Mouse (Mus musculus): ENCODE measurements around the gene Gpd1. TPM values are rescaled to one million over a fixed set of nuclear protein-coding genes. Genes with fewer than 3 reads are reported as not detected.

Gpd1 gene
- 6.8 and 7.9 TPM in 2 replicates for polyA plus RNA-seq (2015; fragmentation: Nextera tagmentation; extraction: Ambion mirVana)

DNA sequence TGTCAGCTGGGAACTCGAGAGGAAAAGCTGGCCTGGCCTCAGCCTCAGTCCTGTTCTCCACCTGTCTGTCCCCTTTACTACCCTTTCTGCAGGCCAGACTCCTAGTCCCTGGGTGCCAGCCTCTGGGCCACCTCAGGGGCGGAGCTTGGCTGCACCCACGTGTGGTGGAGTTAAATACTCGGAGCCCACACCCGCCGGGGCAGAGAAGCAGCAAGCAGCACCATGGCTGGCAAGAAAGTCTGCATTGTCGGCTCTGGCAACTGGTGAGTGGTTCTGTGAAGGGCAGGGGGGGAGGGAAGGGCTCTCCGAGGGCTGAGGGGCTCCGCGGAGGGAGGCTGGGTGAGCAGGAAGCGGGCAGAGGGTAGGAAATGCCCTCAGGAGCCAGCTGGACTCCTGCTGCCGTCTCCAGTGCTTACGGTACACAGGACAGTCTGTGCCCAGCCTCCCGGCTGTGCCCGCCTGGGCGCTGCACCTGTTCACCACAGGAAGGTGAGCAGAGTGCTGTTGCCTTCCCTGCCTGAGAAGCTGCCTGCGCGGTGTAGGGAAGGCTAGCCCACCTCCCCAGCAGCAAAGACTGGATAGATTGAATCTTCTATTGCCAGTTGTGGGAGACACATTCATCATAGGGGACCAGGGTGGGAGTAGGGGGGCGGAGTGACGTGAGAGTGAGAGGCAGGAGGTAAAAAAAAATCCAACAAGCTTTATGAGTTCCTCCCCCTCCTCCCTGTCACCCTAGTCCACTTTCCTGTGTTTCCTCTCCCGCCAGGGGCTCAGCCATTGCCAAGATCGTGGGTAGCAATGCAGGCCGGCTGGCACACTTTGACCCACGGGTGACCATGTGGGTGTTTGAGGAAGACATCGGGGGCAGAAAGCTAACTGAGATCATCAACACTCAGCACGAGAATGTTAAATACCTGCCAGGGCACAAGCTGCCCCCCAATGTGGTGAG, at the start of gene Gpd1:
Gpd1 (plus strand) TSS at position 130 of the 949 bp plus-strand sequence.
- Histone ChIP-seq H3K9ac (ENCODE audit: low read length) (no peak within 1 kb of the TSS), H3K4me1 (replicated peaks; ENCODE audit: control insufficient read depth, insufficient read depth) (no peaks in the 10 kb centered on the region), H3K9me3 (ENCODE audit: control insufficient read depth, low read length) (no peaks in the 10 kb centered on the region), H3K27ac (replicated peaks) (no peak within 1 kb of the TSS), H3K36me3 (ENCODE audit: control insufficient read depth, insufficient read depth, low read length) (peaks cover 3% of the 10 kb centered on the region; the same call in 1 of the 2 replicates), H3K27me3 (ENCODE audit: control insufficient read depth, insufficient read depth, low read length) (no peaks in the 10 kb centered on the region), H3K4me3 (ENCODE audit: low read depth, low read length) (no peak within 1 kb of the TSS), H3K4me2 (replicated peaks; ENCODE audit: low read depth) (no peak within 1 kb of the TSS)
- TF ChIP-seq EP300 (optimal IDR thresholded peaks at IDR 0.05): no peak
- no peak for TF ChIP-seq CTCF (IDR thresholded peaks at IDR 0.05; ENCODE audit: low read depth)
- 60% methylated on average over 25 of the region's 26 CpGs for WGBS
- peak; percentile 30; the same call in 1 of the 2 replicates for ATAC-seq (ENCODE audit: low FRiP score, low TSS enrichment)
- DNase-seq (ENCODE audit: low spot score): peak; percentile 67

DNA sequence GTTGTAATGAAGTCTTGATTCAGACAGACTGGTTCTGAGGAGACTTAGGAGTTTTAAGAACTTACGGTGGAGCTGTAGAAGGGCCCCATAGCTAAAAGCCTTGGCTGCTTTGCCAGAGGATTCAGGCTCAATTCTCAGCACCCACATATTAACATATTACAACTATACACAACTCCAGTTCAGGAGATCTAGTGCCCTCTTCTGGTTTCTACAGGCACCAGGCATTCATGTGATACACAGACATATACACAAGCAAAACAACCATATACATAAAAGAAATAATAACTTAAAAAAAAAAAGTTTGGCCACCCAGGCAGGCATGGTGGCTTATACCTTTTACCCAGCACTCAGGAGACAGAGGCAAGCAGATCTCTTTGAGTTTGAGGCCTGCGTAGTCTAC, 49.8 kb upstream of the Gpd1 start:
- Histone ChIP-seq H3K9me3 (ENCODE audit: control insufficient read depth, low read length) (no peaks in the 10 kb centered on the region), H3K4me1 (replicated peaks; ENCODE audit: control insufficient read depth, insufficient read depth) (0 out of 2 replicates have a peak, but pooled peaks cover 3% of the 10 kb centered on the region), H3K27ac (replicated peaks) (no peak overlapping the region), H3K36me3 (ENCODE audit: control insufficient read depth, insufficient read depth, low read length) (no peaks in the 10 kb centered on the region), H3K4me2 (replicated peaks; ENCODE audit: low read depth) (no peak overlapping the region), H3K9ac (ENCODE audit: low read length) (no peak overlapping the region), H3K27me3 (ENCODE audit: control insufficient read depth, insufficient read depth, low read length) (peaks cover 5% of the 10 kb centered on the region; the same call in 1 of the 2 replicates), H3K4me3 (ENCODE audit: low read depth, low read length) (no peak overlapping the region)
- WGBS: 100% methylated on average over 2 of the region's 2 CpGs
- DNase-seq (ENCODE audit: low spot score) (no peak), ATAC-seq (ENCODE audit: low FRiP score, low TSS enrichment) (no peak)
- no peak for TF ChIP-seq CTCF (IDR thresholded peaks at IDR 0.05; ENCODE audit: low read depth)
- no peak for TF ChIP-seq EP300 (optimal IDR thresholded peaks at IDR 0.05)

DNA sequence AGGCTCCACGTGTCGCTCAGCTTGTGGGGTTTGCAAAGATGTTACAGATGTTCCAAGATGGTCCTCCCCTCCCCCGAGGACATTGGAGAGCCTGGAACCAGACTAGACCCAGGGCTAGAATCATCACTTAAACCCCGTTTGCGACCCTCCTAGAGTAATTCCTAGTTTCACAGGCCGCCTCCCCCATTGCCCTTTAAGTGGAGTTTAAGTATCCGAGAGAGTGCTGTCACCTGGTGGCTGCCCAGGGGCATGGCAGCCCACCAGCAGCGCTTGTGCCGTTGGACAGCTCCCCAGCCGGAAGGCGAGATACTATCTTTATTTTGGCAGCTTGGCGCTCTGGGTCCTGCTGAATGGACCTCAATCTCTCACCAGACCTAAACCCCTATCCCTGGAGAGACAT, 48.4 kb upstream of the Gpd1 start:
- TF ChIP-seq EP300 (optimal IDR thresholded peaks at IDR 0.05): no peak
- peak; percentile 95 for TF ChIP-seq CTCF (IDR thresholded peaks at IDR 0.05; ENCODE audit: low read depth)
- Histone ChIP-seq H3K27ac (replicated peaks) (no peak overlapping the region), H3K4me1 (replicated peaks; ENCODE audit: control insufficient read depth, insufficient read depth) (0 out of 2 replicates have a peak, but pooled peaks cover 2% of the 10 kb centered on the region), H3K9me3 (ENCODE audit: control insufficient read depth, low read length) (no peaks in the 10 kb centered on the region), H3K27me3 (ENCODE audit: control insufficient read depth, insufficient read depth, low read length) (peaks cover 5% of the 10 kb centered on the region; the same call in 1 of the 2 replicates), H3K4me3 (ENCODE audit: low read depth, low read length) (no peak overlapping the region), H3K4me2 (replicated peaks; ENCODE audit: low read depth) (no peak overlapping the region), H3K36me3 (ENCODE audit: control insufficient read depth, insufficient read depth, low read length) (no peaks in the 10 kb centered on the region), H3K9ac (ENCODE audit: low read length) (no peak overlapping the region)
- 3% methylated on average over 12 of the region's 12 CpGs for WGBS
- ATAC-seq (ENCODE audit: low FRiP score, low TSS enrichment): no peak
- peak; percentile 74 for DNase-seq (ENCODE audit: low spot score)

DNA sequence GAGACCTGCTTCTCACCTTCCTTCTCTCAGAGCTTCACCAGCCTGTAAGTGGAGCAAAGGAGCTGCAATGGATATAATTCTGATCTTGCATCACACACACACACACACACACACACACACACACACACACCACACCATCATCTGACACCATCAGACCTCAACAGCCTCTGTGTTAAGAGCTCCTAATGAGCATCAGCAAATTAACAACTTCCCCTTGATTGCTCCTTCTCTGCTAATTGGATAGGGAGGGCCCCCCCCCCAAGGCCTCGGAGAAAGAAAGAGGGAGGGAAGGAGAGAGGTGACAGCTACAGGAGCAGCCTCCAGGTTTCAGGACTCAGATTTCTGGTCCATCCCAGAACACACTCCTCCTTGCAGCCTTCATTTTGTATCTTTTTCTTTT, 47.9 kb upstream of the Gpd1 start:
- no peaks in the 10 kb centered on the region for H3K9me3 ChIP-seq (ENCODE audit: control insufficient read depth, low read length)
- H3K4me1 ChIP-seq (replicated peaks; ENCODE audit: control insufficient read depth, insufficient read depth): no peaks in the 10 kb centered on the region
- WGBS: 8% methylated on average over 1 of the region's 1 CpGs
- H3K36me3 ChIP-seq (ENCODE audit: control insufficient read depth, insufficient read depth, low read length): no peaks in the 10 kb centered on the region
- no peak for DNase-seq (ENCODE audit: low spot score)
- no peak for ATAC-seq (ENCODE audit: low FRiP score, low TSS enrichment)
- no peak overlapping the region for H3K4me3 ChIP-seq (ENCODE audit: low read depth, low read length)
- H3K4me2 ChIP-seq (replicated peaks; ENCODE audit: low read depth): no peak overlapping the region
- H3K27me3 ChIP-seq (ENCODE audit: control insufficient read depth, insufficient read depth, low read length): peaks cover 5% of the 10 kb centered on the region; the same call in 1 of the 2 replicates
- H3K27ac ChIP-seq (replicated peaks): no peak overlapping the region
- no peak overlapping the region for H3K9ac ChIP-seq (ENCODE audit: low read length)
- TF ChIP-seq CTCF (IDR thresholded peaks at IDR 0.05; ENCODE audit: low read depth): no peak
- TF ChIP-seq EP300 (optimal IDR thresholded peaks at IDR 0.05): no peak

DNA sequence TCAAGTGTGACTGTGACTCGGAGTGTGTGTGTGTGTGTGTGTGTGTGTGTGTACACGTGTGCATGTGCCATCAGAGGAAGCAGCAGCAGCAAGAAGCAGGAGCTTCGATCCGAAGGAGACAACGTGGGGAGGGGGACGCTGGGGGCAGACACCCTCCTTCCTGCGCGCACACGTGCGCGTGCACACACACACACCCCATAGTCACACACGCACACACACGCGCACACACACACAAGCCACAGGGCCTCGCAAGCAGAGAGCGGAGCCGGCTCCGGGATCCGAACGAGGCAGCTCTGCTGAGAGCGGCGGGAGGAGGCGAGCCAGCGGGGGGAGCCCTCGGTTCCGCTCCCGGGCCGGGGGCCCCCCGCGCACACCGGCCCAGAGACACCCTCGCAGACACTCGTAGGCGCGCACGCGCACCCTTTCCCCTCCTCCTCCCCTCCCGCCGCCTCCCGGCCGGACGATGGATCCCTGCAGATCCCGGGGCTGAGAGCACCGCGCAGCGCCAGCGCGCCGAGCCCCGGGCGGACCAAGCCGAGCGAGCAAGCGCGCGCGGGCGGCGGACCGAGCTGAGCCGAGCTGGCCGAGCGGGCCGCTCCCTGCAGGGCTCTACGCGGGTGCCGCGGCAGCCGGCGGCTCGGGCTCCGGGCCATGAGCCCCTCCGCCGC, 47.0 kb upstream of the Gpd1 start, which contains the start of gene Asic1:
Asic1 (plus strand) TSS at position 215 of the 668 bp plus-strand sequence.
- peak; percentile 79 for DNase-seq (ENCODE audit: low spot score)
- Histone ChIP-seq H3K9ac (ENCODE audit: low read length) (peak within 1 kb of the TSS; percentile 48), H3K27ac (replicated peaks) (no peak within 1 kb of the TSS), H3K4me2 (replicated peaks; ENCODE audit: low read depth) (peak within 1 kb of the TSS; percentile 96), H3K4me3 (ENCODE audit: low read depth, low read length) (peak within 1 kb of the TSS; percentile 50), H3K4me1 (replicated peaks; ENCODE audit: control insufficient read depth, insufficient read depth) (no peaks in the 10 kb centered on the region), H3K36me3 (ENCODE audit: control insufficient read depth, insufficient read depth, low read length) (no peaks in the 10 kb centered on the region), H3K9me3 (ENCODE audit: control insufficient read depth, low read length) (no peaks in the 10 kb centered on the region), H3K27me3 (ENCODE audit: control insufficient read depth, insufficient read depth, low read length) (peaks cover 5% of the 10 kb centered on the region; the same call in 1 of the 2 replicates)
- WGBS: under 1% methylated on average over 63 of the region's 74 CpGs
- ATAC-seq (ENCODE audit: low FRiP score, low TSS enrichment): peak; percentile 87
- TF ChIP-seq EP300 (optimal IDR thresholded peaks at IDR 0.05) (no peak), CTCF (IDR thresholded peaks at IDR 0.05; ENCODE audit: low read depth) (peak; percentile 25; the same call in 1 of the 2 replicates)
